Mouse (Mus musculus) ovary, postnatal 36 days (tissue): ENCODE measurements around the gene Gm14406.
"Not testable (repeated sequence)": the region's sequence is repeated elsewhere in the genome, so short reads cannot be mapped to it uniquely, and the experiment has no call there.

ENCODE experiments used
- DNase-seq: peaks from one replicate; pipeline ENCODE4 v3.0.0; 2022; ENCODE audit warnings: low spot score, mixed read lengths

Gene Gm14406

GRCm38 (mm10) chr2:177577998-177578397, at the start of gene Gm14406:
TSS of gene Gm14406 (minus strand) at chr2:177578210.
- not testable (repeated sequence) for DNase-seq

- DNase-seq: not testable (repeated sequence)
Observed at GRCm38 (mm10) chr2:177575141-177575540, 2.9 kb downstream of the Gm14406 start.

- DNase-seq: not testable (repeated sequence)
Observed at GRCm38 (mm10) chr2:177559365-177559764, 18.6 kb downstream of the Gm14406 start.

GRCm38 (mm10) chr2:177555261-177555660, 22.7 kb downstream of the Gm14406 start:
- DNase-seq: not testable (repeated sequence)

- DNase-seq: not testable (repeated sequence)
Observed at GRCm38 (mm10) chr2:177537717-177538116, 40.3 kb downstream of the Gm14406 start.

- not testable (repeated sequence) for DNase-seq
Observed at GRCm38 (mm10) chr2:177537141-177537540, 40.9 kb downstream of the Gm14406 start.

GRCm38 (mm10) chr2:177535876-177536275, 42.1 kb downstream of the Gm14406 start:
- no peak for DNase-seq

GRCm38 (mm10) chr2:177524171-177524570, 53.8 kb downstream of the Gm14406 start:
- not testable (repeated sequence) for DNase-seq

- not testable (repeated sequence) for DNase-seq
Observed at GRCm38 (mm10) chr2:177523674-177524073, 54.3 kb downstream of the Gm14406 start.

- DNase-seq: no peak
Observed at GRCm38 (mm10) chr2:177523061-177523460, 54.9 kb downstream of the Gm14406 start.

GRCm38 (mm10) chr2:177520035-177520434, 58.0 kb downstream of the Gm14406 start:
- DNase-seq: no peak
